Mouse (Mus musculus) cerebellum, postnatal 14 days (tissue): ENCODE data around the gene Pde4b.
A peak's percentile ranks its signal among the peaks of the same experiment; 100 is the strongest.

Experiments used
- DNase-seq, 2 experiments: peaks; one replicate each; pipeline ENCODE4 v3.0.0; 2021; ENCODE audit warnings: mixed read lengths in 2 of 2

The Pde4b gene

DNA sequence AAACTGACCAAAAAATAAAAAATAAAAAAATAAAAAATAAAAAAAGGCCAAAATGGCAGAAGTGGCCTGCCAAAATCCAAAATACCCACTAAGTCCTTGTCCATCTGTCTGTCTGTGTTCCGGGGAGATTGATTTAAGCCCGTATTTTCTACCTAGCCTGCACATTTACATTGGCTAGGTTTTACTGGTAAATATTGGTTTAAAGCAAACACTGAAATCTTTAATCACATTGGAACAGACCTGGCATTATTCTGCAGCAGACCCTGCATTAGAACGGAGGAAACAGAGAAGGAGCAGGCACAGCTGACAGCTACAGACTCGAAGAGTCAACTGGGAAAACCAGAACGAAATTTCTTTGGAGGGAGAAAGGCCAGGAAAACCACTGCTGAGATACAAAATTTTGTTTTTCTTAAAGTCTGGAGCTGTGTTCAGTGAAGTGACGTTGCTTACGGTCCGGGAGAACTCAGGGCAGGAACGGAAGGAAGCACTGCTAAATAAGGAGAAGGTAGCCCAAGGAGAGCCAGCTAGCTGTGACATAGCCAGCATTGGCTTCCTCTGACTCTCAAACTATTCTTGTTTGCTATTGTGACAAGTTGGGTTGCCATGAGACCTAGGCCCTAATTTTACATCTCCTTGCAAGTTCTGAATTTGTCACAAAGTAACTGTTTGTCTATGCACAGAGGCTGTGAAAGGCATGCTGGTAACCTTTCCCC lies 470.3 kb downstream of the Pde4b start:
- no peak for DNase-seq

- no peak for DNase-seq
Observed at GRCm38 (mm10) chr4:102558328-102558727, 471.0 kb downstream of the Pde4b start.

GRCm38 (mm10) chr4:102560676-102561280 lies 473.4 kb downstream of the Pde4b start:
- peak in 1 of 2 experiments; percentile 13 for DNase-seq

DNA sequence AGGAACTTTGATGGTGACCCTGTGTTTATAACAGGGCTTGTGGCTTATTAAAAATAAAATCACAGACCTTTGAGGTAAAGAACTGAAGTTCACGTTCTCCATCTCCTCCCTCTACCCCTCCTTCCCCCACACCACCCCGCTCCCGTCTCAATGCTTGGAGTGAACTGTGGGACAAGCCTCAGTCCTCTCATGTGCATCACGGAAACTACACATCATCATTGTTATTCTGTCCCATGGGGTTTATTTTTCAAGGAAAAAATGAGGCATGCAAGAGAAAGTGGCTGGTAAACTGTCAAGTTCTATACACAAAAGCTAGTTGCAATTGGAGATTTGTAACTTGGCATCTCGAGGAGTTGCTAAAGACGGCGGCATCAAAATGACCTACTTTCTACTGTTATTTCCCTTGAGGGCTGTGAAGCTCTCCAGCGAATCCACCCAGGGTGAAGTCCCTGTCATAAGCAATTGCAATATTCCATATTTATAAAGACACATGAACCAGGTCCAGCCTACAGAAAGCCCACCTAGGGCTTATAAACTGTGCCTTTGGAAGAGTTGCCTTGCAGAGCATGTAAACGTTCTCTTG lies 476.0 kb downstream of the Pde4b start:
- no peak for DNase-seq

DNA sequence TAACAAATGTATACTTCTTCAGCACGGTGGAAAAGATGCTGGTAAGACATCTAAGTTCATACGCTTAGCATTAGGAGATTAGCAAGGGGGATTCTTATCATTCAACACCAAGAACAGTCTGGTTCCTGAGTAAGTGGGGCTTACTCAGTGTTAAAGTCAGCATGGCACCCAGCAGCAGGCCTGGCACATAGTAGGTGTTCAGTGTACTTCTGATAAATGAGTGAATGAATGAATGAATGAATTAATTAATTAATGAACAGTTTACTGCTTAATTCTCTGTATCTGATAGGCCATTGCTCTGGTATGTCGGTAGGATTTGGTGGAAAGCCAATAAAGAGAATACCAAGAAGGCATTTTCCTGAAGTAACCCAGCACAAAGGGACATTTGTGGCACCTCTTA lies 476.9 kb downstream of the Pde4b start:
- no peak for DNase-seq

DNA sequence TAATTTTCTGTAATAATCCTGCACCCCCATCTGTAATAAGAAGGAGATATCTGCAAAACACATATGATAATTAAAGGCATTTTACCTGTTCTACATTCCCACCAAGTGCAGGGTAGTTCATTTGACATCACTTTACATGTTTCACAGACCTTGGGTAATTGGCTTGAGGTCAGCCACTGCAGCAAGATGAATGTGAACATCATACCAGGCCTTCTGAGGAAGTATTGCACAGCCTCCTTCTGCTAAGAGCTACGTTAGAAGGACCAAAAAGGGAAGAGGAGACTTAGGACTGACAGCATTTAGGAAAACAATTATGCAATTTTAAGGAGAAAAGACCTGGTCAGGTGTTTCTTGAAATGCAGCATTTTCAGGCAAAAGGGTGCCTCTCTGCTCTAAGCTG lies 479.1 kb downstream of the Pde4b start:
- no peak for DNase-seq

DNA sequence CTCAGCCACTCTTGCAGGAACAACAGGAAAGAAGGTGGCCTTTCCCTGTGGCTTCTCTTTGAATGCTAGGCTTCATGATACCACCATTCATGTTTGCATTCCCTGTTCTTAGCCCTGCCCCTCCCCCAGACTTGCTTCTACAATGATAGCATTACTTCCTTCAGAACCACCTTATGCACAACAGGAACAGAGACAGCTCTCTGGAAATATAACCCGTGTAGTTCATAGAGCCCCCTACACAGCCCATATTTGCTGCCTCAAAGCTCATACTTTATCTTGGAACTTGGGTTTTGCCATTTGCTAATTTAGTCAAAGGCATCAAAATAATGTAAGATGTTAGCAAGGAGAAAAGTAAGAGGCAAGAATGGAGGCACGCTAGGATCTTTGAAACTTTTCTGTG lies 479.8 kb downstream of the Pde4b start:
- DNase-seq, result no peak

- DNase-seq, result peak in 1 of 2 experiments; percentile 10
Observed at GRCm38 (mm10) chr4:102567676-102568254, 480.4 kb downstream of the Pde4b start.

GRCm38 (mm10) chr4:102568591-102568990 lies 481.2 kb downstream of the Pde4b start:
- peak; percentile 68 to 72 for DNase-seq

DNA sequence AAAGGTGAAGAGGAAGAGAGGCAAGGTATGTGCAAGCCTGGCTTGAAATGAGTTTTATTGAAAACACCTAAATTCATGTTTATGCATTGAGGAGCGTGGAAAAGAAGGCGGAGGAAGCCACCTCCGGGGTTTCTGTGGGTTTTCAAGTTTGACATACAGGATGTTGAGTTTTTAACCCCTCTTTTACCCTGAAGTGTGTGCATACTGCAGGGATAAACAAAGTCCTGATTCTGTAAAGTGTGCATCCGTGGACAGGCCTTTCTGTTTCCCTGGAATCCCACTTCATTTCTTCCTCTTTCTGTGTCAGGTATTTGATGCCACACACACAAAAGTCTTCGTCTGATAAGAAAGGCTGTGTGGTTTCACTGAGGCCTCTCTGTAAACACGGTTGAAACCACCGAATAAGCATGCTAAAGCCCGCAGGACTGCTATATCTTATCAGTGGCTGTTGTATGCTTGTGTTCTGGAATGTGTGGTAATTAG lies 481.8 kb downstream of the Pde4b start:
- no peak for DNase-seq

GRCm38 (mm10) chr4:102569950-102570765 lies 482.8 kb downstream of the Pde4b start:
- DNase-seq, result peak; percentile 47

- no peak for DNase-seq
Observed at GRCm38 (mm10) chr4:102570766-102571411, 483.5 kb downstream of the Pde4b start.

GRCm38 (mm10) chr4:102572031-102572430 lies 484.7 kb downstream of the Pde4b start:
- DNase-seq, result no peak

DNA sequence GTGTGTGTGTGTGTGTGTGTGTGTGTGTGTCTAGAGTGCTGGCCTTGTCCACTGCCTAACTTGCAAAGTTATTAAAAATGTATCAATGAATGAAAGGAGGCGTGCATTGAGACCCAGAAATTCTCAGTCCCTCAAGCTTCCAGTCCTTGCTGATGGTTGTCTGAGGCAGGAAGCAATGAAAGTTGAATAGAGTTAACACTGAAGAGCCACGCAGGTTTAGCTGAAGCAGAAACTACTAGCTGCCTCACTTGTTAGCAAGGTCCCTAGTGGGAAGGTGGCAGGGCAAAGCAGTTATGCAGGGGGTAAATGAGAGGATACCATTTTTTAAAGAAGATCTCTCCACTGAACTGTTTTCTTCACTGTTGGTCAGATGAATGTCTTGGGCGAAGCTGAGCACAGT lies 485.2 kb downstream of the Pde4b start:
- DNase-seq, result no peak

DNA sequence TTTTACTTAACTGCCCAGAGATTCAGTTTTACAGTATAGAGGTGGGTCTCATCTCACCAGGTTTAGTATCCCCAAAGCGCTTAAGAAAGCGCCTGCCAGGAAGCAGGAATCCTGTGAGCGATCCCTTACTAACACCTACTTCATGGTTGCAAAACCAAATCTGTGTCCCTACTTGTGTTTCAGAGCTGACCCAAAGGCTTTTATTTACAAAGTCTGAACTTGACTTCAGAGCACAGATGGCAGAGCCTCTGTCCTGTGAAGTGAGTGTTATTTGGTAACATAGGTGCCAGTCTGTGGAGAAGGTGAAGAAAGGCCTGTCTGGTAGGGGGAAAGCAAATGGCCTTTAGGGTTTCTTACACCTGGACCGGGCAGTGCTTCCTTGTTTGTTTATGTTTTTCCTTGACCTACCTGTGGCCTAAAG lies 486.0 kb downstream of the Pde4b start:
- no peak for DNase-seq

- no peak for DNase-seq
Observed at GRCm38 (mm10) chr4:102574226-102574625, 486.9 kb downstream of the Pde4b start.

- DNase-seq, result no peak
Observed at GRCm38 (mm10) chr4:102574666-102575254, 487.4 kb downstream of the Pde4b start.

GRCm38 (mm10) chr4:102576109-102576508 lies 488.8 kb downstream of the Pde4b start:
- DNase-seq, result no peak

GRCm38 (mm10) chr4:102577636-102578035 lies 490.3 kb downstream of the Pde4b start:
- no peak for DNase-seq

DNA sequence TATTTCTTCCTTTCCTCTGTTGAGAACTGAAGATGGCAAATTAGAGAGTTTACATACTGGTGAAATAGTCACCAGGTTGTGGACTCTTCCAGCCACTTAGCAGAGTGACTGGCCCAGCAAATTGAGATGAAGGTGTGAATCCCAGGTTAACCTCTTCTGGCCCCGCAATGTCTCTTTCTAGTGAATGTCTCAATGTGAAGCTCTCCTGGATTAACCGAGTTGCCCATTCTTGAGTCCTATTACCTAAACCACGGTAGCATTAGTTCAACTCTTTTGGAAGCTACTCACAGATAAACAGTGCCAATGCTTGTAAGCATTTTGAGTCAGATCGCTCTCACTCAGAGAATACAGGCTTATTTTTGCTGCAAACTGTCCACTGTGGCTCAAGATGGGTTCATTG lies 491.7 kb downstream of the Pde4b start:
- no peak for DNase-seq

DNA sequence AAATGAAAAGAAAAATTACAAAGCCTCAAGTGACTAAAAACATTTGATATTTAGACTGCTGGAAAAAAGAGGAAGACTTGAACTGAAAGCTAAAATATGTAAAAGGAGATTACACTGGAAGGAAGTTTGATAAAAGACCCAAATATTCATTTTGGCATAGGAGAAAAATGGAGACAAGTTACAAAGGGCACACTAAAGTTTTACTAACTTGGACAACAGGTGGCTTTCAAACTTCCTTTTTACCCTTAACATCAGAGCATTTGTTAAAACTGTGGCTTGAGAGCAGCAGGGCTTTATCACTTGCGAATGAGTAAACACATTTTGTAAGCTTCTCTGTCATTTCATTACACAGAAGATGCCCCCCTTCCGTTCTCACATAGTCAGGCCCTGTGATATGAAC lies 492.4 kb downstream of the Pde4b start:
- no peak for DNase-seq
